Mouse (Mus musculus): ENCODE results near the gene Rnd3.

Gene Rnd3

DNA sequence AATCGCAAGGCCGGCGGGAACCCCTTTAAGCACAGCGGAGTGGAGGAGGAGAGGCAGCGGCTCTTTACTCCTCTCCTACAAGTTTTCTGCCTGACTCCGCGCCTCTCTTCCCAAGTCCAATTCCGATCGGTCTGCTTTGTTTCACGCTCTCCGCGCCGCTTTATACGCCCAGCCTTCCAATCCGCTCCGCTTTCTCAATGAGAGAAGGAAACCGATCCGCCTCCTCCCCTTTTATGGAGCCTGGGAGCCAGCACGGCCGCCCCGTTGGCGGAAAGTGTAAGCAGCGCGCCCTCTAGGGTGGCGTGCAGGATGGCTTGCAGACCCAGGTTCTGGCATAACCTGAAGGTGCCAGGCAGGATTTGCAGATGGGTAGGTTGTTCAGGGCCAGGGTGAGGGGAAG is at the start of gene Rnd3:
Gene Rnd3 (minus strand): TSS at position 137 of the 400 bp plus-strand sequence.
- no peak for DNase-seq (ENCODE audit: extremely low read depth, low read depth)

DNA sequence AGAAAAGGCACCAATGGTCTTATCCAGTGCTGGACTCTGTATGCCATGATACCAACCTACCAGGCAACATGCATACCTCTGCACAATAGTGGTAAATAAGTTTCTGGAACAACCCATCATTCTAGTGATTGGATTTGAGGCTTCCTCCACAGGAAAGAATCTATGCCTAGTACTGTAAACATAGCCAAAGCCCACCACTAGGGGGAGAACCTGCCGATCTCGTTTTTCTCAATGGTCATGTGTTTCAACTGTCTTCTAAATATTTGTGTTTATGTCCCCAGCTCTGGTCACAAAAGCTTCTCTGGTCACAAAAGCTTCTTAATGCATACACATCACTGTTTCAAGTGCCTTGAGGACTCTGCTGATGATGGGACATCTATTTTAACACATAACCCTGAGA is 43.4 kb upstream of the Rnd3 start:
- no peak for DNase-seq (ENCODE audit: extremely low read depth, low read depth)

DNA sequence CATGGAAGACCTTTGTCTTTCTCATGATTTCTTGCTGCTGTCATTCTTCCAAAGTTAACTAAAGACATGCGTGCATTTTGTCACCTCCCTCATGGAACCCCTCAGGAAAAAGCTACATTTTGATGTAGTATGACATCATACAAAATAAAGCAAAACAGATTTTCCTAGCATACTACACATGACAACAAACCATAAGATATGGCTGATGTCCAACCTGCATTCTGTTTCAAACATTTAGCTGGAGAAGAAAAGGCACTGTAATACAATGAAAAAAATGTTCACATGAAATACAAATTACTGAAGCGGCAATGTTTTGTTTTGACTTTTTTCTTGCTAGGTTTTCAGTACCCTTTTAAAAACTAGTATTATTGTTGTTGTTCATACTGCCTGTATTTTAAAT is 36.9 kb upstream of the Rnd3 start:
- no peak for DNase-seq (ENCODE audit: extremely low read depth, low read depth)

DNA sequence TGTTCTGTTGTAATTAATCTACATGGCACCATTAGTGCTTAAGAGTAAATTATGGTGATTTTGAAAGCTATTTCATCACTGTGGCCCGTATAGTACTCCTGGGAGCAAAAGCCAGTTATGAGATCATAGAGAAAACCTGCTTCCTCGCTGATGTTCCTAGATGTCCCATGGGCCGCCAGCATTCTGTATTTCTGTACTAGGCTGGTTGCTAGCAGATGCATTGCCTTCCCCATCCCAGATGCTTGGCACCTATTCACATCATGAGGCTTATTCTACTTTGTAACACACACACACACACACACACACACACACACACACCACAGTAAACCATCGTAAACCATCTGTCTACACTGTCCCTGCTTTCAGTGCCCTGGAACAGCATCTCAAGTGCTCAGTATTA is 34.1 kb upstream of the Rnd3 start:
- DNase-seq (ENCODE audit: extremely low read depth, low read depth): no peak

DNA sequence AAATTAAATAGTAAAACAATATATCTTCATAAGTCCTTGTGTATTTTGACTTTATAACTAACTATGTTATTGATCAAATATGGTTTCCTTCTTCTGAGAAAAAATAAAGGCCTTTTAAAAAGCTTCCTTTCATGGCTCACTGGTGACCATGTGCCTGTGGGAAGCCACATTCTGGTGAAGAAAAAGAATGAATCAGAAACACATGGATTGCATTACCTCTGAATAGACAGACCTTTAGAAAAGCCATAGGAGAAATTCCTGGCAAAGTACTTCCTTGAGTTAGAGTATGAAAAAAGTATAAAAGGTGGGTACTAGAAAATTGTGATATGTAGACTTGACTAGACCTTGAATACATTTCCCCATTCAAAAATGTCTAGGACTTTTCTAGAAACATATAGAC is 32.5 kb upstream of the Rnd3 start:
- no peak for DNase-seq (ENCODE audit: extremely low read depth, low read depth)

DNA sequence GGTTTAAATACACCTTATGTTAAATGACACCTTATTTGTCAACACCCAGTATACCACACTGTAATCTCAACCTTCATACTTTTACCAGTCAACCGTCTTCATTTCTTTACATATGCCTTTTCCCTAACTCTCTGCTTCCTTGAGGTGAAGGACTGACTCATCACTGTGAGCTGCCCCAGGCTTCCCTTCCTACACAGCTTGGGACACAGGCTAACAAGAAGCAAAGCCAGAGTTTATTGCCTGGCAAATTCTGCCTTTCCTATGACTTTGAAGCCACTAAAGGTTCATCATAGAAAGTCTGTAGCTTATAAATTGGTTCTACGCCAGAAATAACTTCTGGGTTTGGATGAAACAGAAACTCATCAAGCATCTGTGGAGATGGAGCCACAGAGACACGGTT is 30.2 kb upstream of the Rnd3 start:
- DNase-seq (ENCODE audit: extremely low read depth, low read depth): no peak

DNA sequence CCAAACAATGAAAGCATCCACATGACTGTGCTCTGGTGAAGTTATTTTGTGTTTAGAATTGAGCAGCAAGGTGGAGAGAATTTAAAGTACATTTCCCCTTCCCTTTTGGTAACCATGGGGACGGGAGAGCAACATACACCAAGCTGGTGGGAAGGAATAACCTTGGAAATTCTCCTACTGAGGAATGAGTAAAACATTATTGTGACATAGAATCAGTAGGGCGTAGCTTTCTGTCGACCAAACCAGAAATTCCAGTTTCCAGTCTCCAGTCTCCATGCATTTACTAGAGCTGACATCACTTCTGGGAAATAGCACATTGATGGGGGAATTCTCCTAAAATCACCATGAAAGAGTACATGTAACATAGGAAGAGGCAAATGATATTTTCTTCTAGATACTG is 28.7 kb upstream of the Rnd3 start:
- DNase-seq (ENCODE audit: extremely low read depth, low read depth): no peak

DNA sequence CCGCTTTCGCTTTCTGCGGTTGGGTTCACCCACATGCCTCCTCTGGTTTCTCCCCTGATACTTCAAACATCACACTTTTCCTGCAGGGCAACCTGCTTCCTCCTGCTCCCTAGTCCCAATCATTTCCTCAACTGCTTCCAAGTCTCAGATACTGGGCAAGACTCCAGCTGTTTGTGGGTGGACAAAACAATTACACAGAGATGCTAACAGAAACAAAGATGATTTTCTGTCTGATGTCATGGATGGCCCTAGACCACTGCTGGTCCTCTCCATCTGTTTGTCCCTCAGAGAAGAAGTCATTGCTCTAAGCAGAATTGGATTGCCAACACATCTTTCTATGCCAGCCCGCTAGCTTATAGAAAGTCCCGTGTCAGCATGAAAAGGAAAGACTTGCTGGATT is 26.4 kb upstream of the Rnd3 start:
- no peak for DNase-seq (ENCODE audit: extremely low read depth, low read depth)

DNA sequence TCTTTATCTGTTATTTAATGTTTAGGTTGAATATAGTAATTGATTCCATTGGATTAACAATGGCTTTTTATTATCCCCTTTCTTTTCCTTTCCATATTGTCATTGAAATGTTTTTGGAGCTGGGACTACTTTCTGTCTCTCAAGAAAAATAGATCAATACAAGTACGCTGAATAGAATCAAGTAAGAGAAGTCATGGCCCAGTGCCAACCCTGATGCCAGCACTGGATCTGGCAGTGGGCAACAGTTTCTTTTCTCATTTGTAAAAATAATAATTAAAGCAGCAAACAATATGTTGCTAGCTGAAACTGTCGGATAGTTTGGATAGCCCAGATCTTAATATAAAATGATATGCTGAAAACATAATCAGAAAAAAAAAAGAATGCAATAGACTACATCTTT is 12.2 kb upstream of the Rnd3 start:
- no peak for DNase-seq (ENCODE audit: extremely low read depth, low read depth)

DNA sequence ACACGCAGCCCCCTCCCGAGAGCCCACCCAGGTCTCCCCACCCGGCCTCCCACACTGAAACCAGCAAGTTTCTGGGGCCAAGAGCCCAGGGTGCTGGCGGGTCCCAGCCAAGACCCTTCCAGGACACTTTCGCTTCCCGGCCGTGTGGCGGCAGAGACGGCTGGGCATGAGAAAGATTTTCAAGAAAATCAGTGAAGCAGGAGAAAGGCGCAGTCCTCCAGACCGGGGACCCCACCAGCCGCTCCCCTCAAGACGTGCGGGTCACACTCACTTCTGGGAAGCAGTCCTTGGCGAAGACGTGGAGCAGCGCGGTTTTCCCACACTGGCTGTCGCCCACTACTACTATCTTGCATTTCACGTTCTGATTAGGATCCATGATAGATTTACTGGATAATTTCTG is 457 bp downstream of the Rnd3 start:
- no peak for DNase-seq (ENCODE audit: extremely low read depth, low read depth)

DNA sequence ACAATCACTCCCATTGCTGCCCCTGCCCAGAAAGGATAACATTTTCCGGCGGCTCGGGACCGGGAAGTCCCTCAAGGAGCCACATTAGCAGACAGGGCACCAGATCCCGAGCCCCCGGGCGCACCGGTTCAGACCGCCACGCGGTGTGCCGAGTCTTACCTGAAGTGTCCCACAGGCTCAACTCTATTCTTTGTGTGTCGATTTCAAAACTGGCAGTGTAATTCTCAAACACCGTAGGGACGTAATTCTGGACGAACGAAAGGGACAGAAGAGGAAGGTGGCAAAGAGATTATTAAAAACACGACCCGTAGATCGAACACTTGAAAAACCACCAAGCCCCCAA is 875 bp downstream of the Rnd3 start:
- no peak for DNase-seq (ENCODE audit: extremely low read depth, low read depth)

DNA sequence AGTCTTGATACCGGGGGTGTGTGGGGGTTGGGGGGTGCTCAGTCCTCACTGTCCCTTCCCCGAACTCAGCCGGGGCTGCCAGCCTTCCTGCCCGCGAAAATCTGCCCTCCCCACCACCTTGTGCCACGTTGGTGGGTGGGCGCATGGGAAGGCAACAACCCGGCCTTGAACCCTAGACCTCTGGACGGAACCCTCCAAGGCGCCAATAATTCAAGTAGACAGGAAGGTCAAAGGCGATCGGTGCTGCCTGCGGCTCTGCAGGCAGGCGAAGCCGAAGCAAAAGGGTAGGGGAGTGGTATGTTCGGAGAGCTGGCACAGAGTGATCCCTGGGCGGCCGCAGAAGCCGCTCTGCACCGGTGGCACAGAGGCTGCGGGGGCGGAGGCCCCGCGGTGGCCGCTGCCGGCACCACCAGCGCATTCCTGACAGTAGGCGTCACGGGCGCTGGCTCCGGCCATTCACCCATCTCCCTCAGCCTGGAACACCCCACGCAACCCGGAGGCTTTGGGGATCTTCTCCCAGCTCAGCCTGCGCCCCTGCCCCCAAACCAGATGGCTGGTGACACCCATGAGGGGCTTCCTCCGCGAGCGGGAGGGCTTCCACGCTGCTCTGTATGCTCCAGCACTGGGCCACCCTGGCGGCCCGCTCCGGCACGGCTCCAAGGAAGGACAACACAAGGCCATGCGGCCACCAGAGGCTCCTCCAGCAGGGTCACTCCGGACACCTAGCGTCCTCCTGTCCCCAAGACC is 1.4 kb downstream of the Rnd3 start:
- no peak for DNase-seq (ENCODE audit: extremely low read depth, low read depth)

DNA sequence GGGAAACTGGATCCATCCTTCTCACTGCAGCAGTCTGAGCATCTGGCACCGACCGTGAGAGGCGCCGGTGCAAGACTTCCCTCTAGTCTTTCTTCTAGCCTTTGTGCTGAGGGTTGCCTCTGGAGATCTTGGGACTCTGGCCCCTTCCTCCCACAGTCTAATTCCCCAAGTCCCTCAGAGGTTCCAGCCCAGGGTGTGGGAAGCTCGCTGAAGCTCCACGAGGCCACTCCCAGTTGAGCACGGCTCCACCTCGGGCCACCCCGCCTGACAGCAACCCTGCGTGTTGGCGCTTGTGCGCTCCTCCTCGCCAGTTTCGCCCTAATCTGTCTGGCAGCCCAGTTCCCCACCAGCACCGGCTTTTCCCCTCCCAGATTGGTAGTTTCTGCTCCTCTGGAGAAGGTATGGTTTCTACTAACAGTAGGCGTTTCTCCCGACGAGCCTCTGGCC is 2.0 kb downstream of the Rnd3 start:
- no peak for DNase-seq (ENCODE audit: extremely low read depth, low read depth)

DNA sequence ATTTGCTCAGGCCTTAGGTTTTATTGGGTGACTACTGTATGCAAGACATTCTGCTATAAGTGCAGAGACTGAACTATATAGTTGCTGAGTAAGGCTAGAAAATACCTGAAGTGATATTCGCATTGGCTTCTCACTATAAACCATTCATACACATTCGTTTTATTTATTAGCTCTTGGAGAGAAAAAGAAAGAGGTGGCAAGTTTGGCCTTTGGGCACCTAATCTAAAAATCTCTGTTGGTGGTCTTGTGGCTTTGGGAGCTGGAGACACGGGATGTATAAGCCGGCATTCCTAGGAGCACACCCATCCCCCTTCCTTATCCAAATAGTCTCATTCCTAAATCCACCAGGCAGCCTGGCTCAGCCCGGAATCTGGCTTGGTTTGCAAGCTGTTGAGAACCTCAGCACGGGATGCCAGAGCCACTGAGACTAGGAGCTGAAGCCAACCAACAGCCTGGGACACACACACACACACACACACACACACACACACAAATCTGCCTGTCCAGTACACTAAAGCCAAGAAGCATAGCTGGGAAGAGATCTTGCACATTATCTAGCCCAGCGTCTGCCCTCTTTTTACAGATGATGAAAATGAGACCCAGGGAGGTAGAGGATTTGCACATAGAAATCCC is 3.0 kb downstream of the Rnd3 start:
- no peak for DNase-seq (ENCODE audit: extremely low read depth, low read depth)

DNA sequence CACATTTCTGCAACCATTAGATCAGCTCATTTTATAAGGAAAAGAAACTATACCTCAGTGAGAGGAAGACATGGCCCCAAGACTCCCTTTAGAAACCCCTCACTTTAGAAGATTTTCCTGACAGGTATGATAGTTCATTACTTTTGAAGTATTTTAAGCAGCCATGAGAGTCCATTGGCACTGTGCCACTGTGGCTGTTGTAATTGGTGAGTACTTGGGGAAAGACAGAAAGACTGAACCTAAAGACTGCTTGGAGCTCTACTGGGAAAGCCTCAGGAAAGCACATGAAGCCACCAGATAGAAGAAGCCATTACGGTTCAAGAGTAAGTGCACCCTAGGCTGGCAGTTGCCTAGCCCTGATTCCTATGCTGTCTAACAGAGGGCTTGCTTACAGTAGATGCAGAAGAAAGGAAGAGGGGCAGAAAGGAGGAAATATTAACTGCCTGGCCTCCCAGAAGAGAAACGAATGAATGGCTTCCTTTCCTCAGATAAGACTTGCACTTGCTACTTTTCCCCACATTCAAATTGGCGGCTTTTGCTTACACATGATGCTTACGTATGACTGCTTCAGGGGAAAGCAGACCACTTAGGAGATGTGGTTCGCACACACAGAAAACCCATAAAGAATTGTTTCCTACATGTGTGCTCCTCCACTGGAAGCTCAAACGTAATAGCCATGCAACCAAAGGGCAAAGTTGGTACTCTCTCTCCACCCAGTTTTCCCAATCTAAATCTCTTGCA is 4.4 kb downstream of the Rnd3 start:
- no peak for DNase-seq (ENCODE audit: extremely low read depth, low read depth)

DNA sequence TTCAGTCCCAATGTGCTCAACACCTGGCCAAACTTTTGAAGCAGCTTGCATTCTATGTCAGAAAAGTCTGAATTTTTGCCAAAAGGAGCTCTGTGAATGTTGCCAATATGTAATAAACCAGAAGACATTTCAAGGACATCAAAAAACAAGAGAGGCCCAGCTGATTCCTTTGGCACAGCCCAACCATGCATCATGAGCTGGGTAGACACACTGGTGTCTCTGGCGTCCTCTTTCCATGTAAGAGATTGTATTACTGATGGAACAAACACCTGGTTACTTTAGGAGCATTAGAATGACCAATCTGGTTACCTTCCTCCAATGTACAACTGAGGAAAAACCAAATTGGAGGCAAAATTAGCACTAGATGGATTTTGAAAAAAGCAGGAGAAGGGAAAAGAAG is 6.5 kb downstream of the Rnd3 start:
- DNase-seq (ENCODE audit: extremely low read depth, low read depth): no peak

DNA sequence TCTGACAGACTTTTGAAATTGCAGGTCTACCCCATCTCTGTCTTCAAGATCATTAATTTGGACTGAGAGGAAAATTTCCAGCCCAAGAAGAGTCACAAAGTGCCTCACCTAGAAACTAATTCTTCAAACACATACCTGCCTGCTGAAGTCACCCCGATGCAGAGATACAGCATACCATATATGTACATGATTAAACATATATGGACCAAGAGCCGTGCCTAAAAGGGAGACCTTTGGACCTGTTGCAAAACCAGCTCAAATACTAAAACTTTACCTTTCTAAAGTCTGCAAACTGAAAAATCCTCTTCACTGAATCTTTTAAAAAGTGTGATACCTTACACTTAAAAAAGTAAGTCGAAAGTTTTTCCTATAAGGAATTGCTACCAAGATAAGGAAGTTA is 7.6 kb downstream of the Rnd3 start:
- no peak for DNase-seq (ENCODE audit: extremely low read depth, low read depth)

DNA sequence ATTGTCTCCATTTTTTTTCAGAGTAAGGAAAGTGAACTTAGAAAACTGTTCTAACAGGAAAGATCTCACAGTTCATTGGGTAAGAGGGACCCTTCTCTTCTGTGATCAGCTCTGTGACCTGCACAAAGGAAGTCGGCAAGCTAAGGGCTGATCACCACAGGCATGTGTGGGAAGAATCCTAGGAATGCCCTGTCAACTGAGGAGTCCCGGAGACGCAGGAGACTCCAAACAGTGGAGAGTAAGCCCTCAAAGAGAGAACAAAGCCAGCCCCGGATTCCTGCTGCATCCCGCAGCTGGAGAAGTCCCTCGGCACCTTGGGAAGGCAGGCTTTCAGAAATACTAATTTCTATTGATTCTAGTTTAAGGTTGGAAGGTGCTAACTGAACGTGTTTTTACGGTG is 8.4 kb downstream of the Rnd3 start:
- DNase-seq (ENCODE audit: extremely low read depth, low read depth): no peak

DNA sequence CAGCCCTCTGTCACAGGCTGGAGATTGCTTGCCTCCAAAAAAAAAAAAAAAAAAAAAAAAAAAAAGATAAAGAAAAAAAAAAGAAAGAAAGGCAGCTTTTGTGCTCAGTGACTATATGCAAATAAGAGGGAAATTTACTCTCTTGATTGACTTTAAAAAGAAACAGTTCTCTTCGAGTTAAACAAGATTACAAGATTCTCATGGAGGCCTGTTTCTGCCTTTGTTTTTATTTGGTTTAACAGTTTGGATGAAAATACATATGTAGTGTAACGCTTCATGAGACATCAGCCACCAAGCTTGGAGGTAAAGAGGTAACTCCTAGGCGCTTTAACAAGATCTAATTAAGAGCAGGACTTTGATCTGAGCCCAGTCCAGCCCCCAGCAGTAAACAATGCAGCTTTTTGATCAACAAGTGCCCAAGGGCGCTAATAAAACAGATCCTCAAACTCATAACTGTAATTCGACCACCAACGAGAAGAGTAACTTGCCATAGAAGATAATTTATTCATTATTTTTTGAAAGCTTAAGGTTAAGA is 8.9 kb downstream of the Rnd3 start:
- DNase-seq (ENCODE audit: extremely low read depth, low read depth): no peak

DNA sequence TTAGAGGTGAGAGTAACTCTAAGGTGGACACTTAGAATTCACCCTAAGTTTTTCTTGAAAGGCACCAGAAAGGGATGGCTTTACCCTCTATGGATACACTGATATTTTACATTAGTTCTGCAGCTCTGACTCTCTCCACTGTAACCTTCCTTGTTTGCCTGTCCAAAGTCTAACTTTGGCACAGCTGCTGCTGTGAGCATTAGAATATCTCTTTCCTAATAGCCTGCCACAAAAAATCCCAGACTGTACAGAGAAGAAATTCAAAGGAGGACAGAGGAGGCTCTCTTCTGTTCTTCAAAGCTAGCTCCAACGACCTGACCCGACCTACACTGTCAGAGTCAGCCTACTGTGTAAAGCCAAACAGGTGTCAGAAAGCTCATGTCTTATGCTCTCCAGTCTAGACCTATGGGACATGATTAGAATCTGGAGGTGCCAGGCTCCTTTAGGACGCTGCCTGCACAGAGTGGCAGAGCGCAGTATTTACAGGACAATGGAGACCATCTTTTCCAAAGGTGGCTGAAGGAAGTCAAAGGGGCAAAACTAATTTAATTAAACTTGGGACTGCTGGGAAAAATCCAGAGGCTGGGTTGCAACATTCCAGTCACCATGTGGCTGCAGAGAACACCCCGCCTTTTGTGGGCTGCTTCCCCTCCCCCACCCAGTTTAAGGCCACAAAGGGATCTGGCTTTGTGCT is 9.5 kb downstream of the Rnd3 start:
- DNase-seq (ENCODE audit: extremely low read depth, low read depth): no peak

DNA sequence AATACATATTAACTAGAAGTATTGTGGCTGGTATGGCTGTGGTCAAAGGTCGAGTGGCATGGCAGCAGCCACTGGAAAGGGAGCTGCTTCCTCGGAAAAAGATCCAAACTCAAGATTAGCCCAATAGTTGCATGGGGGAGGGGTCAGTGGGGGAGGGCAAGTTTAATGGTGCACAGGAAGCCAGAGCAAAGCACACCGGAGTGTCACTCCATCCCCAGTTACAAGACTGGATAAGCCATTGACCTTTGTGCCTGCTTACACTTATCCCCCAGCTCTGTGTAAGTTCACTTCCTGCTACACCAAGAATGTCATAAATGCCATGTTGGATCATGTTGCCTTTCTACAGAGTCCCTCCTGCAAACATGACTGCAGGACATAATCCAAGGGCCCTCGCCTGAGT is 11.2 kb downstream of the Rnd3 start:
- no peak for DNase-seq (ENCODE audit: extremely low read depth, low read depth)

DNA sequence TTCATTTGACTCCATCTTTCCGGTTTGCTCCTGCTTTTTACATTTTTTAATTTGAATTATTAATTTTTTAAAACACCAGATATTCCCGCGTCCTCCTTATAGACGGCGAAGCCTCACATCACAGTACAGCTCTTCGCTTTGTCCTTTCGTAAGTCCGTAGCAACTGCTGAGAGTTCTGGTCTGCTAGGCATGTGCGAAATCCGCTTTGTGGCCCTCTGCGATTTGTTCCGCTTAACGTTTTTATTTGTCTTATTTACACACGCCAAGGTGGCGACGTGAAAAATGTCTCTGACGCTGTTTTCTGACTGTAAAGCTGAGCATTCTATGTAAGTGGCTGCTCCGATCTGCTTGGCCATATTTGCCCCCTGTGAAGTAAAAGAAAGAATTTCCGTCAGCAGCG is 16.7 kb downstream of the Rnd3 start:
- no peak for DNase-seq (ENCODE audit: extremely low read depth, low read depth)

All from MEL-GATA-1-ER (cell line).